Mouse (Mus musculus) limb, embryonic 14.5 days (tissue): ENCODE data around the gene Rab40c. TPM values are rescaled to one million over a fixed set of nuclear protein-coding genes. Genes with fewer than 3 reads are reported as not detected.

ENCODE experiments used
- ATAC-seq: fragments of 200-750 bp; cut with Nextera tagmentation; 2 replicates; pipeline ENCODE4 v1.8.0; 2017; ENCODE audit warnings: low read depth, moderate number of reproducible peaks, moderate TSS enrichment; ENCODE audit not compliant: low FRiP score
- DNase-seq: peaks from one replicate; pipeline ENCODE4 v3.0.0-alpha.2; 2015; ENCODE audit warnings: low spot score
- H3K27ac ChIP-seq: fragments of 300-500 bp; sonication (generic); replicated peaks from 2 replicates; pipeline ENCODE4 v1.5.1; 2014; ENCODE audit warnings: low read depth, mild to moderate bottlenecking, low read length, moderate library complexity, mixed read lengths
- H3K27me3 ChIP-seq: fragments of 300-500 bp; sonication (generic); 2 replicates; pipeline ENCODE4 v1.6.1; 2014; ENCODE audit warnings: low read length, mixed read lengths; ENCODE audit not compliant: control insufficient read depth, insufficient read depth
- H3K36me3 ChIP-seq: fragments of 300-500 bp; sonication (generic); 2 replicates; pipeline ENCODE4 v1.6.1; 2014; ENCODE audit warnings: mild to moderate bottlenecking, low read length, moderate library complexity, mixed read lengths; ENCODE audit not compliant: control insufficient read depth, insufficient read depth
- H3K4me1 ChIP-seq: fragments of 300-500 bp; sonication (generic); 2 replicates; pipeline ENCODE4 v1.6.1; 2014; ENCODE audit warnings: antibody characterized with exemption, low read length, mixed read lengths; ENCODE audit not compliant: control insufficient read depth, insufficient read depth
- H3K4me2 ChIP-seq: fragments of 300-500 bp; sonication (generic); replicated peaks from 2 replicates; pipeline ENCODE4 v1.6.1; 2014; ENCODE audit warnings: low read depth, mild to moderate bottlenecking, low read length, moderate library complexity; ENCODE audit not compliant: severe bottlenecking
- H3K4me3 ChIP-seq: fragments of 300-500 bp; sonication (generic); replicated peaks from 2 replicates; pipeline ENCODE4 v1.5.1; 2014; ENCODE audit warnings: low read length
- H3K9ac ChIP-seq: fragments of 300-500 bp; sonication (generic); 2 replicates; pipeline ENCODE4 v1.6.1; 2014; ENCODE audit warnings: mild to moderate bottlenecking, low read depth, low read length, moderate library complexity; ENCODE audit not compliant: severe bottlenecking
- H3K9me3 ChIP-seq: fragments of 300-500 bp; sonication (generic); 2 replicates; pipeline ENCODE4 v1.6.1; 2016; ENCODE audit warnings: low read length; ENCODE audit not compliant: control insufficient read depth
- POLR2A ChIP-seq: fragments of 200-500 bp; IDR thresholded peaks from 2 replicates; pipeline ENCODE4 v1.8.0; 2012; ENCODE audit warnings: inconsistent platforms, mild to moderate bottlenecking, moderate library complexity, borderline replicate concordance; ENCODE audit not compliant: insufficient read depth, insufficient read length; ENCODE audit errors: extremely low read depth
- WGBS: fragments of 180-500 bp; shearing (Covaris S2); extraction: QIAGEN DNeasy Blood & Tissue Kit; methylation state at CpG from one replicate; pipeline ENCODE4 v1.1.7; 2014; 5-methylcytosine and 5-hydroxymethylcytosine counted together
- polyA plus RNA-seq, 2 experiments: library from polyadenylated mRNA; depleted of rRNA in 1 of 2; stranded (reverse) in 1 of 2; unstranded in 1 of 2; fragments of >200 nt; fragmentation: Nextera tagmentation in 1 of 2; extraction: Ambion mirVana in 1 of 2; gene quantifications; 2 replicates each; pipeline versions ENCODE4 v1.2.1 to v1.2.3; 2012 to 2014

Rab40c gene
- polyA plus RNA-seq, 2 experiments: 20.8 to 53.3 TPM

DNA sequence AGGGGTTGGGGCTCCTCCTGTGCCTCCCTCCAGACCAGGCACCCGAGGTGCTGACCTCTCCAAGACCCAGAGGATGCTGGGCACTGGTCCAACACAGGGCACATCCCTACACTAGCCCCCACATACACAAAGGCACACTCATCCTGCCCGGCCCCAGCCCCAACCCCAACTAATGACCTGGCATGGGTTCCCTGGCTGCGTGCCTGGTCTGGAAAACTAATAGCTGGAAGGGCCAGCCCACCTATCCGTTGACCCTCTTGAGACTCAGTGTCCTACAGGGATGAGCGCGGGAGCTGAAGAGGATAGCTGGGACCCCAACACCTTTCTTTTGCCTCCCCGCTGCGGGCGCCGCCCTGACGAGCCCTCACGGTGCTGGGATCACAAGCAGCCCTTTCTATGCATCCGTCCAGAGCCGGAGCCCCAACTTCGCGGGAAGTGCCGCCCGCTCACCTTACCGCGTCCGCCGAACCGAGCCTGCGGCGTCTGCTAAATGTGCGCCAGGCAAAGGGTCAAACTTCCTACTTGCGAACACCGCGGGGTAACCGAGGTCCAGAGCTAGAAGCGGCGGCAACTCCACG is 31.8 kb upstream of the Rab40c start:
- H3K9me3 ChIP-seq: no peaks in the 10 kb centered on the region
- DNase-seq: no peak
- H3K9ac ChIP-seq: peak overlapping the region; percentile 47
- no peak for TF ChIP-seq POLR2A
- peak overlapping the region; percentile 70 for H3K4me2 ChIP-seq
- H3K4me3 ChIP-seq: peak overlapping the region; percentile 40
- no peak for ATAC-seq
- H3K27me3 ChIP-seq: peaks cover 39% of the 10 kb centered on the region
- H3K4me1 ChIP-seq: peaks cover 9% of the 10 kb centered on the region; the same call in 1 of the 2 replicates
- no peaks in the 10 kb centered on the region for H3K36me3 ChIP-seq
- H3K27ac ChIP-seq: no peak overlapping the region
- WGBS: 0% methylated on average over 32 of the region's 33 CpGs

DNA sequence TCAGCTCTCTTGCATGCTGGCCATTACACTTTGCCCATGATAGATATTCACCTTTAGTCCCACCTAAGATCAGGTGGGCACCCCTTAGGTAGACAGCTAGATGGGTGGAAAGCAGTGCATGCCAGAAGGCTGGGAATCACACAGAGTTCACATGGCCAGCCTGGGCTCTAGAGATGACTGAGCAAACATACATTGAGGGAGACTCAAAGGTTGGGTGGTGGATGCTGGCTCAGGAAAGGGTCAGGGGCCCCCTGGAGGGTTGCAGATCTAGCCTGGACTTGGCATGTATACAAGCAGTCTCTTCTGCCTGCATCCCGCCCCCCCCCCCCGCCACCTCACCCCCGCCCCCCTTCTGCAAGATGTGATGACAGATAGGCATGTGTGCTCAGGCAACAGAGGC is 31.2 kb upstream of the Rab40c start:
- no peak for DNase-seq
- no peak overlapping the region for H3K4me3 ChIP-seq
- no peaks in the 10 kb centered on the region for H3K9me3 ChIP-seq
- ATAC-seq: no peak
- H3K27ac ChIP-seq: no peak overlapping the region
- H3K27me3 ChIP-seq: peaks cover 39% of the 10 kb centered on the region
- 0% methylated on average over 2 of the region's 3 CpGs for WGBS
- H3K9ac ChIP-seq: no peak overlapping the region
- H3K4me1 ChIP-seq: peaks cover 9% of the 10 kb centered on the region; the same call in 1 of the 2 replicates
- H3K4me2 ChIP-seq: no peak overlapping the region; the same call in 1 of the 2 replicates
- no peak for TF ChIP-seq POLR2A
- H3K36me3 ChIP-seq: no peaks in the 10 kb centered on the region

DNA sequence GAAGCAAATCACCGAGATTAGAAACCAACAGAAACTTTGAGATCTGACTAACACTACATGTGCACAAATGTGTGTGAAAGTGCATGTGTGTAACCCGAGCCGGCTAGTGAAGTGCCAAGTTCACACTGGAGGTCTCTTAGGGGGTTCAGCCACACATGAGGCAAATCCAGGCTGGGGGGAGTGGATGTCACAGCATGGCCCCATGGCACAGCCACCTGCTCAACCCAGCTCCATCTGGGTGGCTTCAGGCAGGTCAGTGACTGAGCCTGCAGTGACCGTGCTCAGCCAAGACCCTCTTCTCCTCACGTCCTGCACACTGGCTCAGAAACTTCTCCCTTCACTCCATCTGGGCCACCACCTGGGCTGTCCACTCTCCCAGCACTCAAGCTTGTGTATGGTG is 30.5 kb upstream of the Rab40c start:
- H3K27me3 ChIP-seq: peaks cover 39% of the 10 kb centered on the region
- WGBS: 66% methylated on average over 5 of the region's 5 CpGs
- no peak for ATAC-seq

DNA sequence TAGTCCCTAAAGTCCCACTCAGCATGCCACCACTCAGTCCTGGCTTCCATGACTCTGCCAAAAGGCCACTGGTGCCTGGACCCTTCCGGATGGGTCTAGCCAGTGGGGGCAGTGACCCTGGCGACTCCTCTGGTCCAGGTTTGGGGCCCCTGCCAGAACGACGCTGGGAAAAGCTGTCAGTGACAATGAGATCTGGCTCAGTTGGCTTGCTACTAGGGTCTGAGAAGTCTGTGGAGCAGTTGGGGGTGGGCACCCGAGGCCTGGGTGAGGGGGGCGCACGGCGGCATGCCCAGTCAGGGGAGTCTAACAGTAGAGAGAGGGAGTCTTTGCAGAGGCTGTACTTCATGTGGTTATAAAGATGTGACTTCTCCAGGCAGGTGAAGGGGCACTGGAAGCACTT is 28.5 kb upstream of the Rab40c start:
- Histone ChIP-seq H3K36me3 (no peaks in the 10 kb centered on the region), H3K27me3 (peaks cover 33% of the 10 kb centered on the region), H3K4me1 (peaks cover 9% of the 10 kb centered on the region; the same call in 1 of the 2 replicates), H3K4me3 (no peak overlapping the region), H3K27ac (no peak overlapping the region), H3K9me3 (no peaks in the 10 kb centered on the region), H3K4me2 (no peak overlapping the region), H3K9ac (no peak overlapping the region)
- DNase-seq: no peak
- no peak for ATAC-seq
- TF ChIP-seq POLR2A: no peak
- WGBS: 83% methylated on average over 8 of the region's 8 CpGs

More for the DNA sequence above, 30.5 kb upstream of the Rab40c start:
- Histone ChIP-seq H3K27ac (no peak overlapping the region), H3K4me3 (no peak overlapping the region), H3K4me2 (no peak overlapping the region), H3K4me1 (peaks cover 9% of the 10 kb centered on the region; the same call in 1 of the 2 replicates), H3K9me3 (no peaks in the 10 kb centered on the region), H3K9ac (no peak overlapping the region), H3K36me3 (no peaks in the 10 kb centered on the region)
- DNase-seq: no peak
- TF ChIP-seq POLR2A: no peak

DNA sequence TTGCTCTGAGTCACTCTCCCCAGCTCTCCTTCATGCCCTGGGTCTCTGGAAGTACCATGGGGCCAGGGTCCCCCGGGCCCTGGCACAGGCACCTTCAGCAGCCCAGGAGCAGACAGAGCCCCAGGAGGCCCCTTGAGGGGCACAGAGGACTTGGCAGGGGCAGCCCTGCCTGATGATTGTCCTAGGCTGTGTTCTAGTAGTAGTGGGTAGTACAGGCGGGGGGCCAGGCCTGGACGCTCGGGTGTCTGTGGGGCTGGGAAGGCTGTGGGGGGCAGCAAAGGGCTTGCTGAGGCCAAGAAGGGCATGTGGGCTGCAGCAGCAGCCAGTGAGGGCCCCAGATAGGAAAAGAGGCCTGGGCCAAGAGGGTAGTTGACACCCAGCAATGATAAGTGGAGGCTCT is 28.0 kb upstream of the Rab40c start:
- Histone ChIP-seq H3K4me3 (no peak overlapping the region), H3K9me3 (no peaks in the 10 kb centered on the region), H3K4me2 (no peak overlapping the region), H3K4me1 (peaks cover 9% of the 10 kb centered on the region; the same call in 1 of the 2 replicates), H3K27me3 (peaks cover 28% of the 10 kb centered on the region), H3K9ac (no peak overlapping the region), H3K27ac (no peak overlapping the region), H3K36me3 (no peaks in the 10 kb centered on the region)
- TF ChIP-seq POLR2A: no peak
- ATAC-seq: no peak
- 86% methylated on average over 4 of the region's 4 CpGs for WGBS
- no peak for DNase-seq

DNA sequence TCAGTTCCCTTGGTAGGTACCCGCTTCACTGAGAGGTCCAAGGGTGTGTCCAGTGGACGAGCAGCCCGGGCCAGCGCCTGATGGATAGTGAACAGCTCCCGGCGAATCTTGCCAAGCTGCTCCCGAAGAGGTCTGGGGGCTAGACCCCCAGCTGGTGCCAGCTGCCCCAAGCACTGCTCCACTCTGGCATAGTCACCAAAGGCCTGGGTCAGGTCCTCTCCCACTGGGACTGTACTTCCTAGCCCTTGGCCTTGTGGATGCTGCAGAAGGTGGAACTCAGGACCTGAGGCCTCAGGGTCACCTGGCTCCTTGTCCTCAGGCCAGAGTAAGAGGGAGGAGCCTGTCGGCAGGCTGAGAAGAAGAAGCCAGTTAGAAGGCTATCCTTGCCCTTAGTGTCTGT is 27.4 kb upstream of the Rab40c start:
- Histone ChIP-seq H3K4me2 (no peak overlapping the region), H3K4me1 (peaks cover 10% of the 10 kb centered on the region), H3K27ac (no peak overlapping the region), H3K4me3 (no peak overlapping the region), H3K36me3 (no peaks in the 10 kb centered on the region), H3K9ac (no peak overlapping the region), H3K9me3 (no peaks in the 10 kb centered on the region), H3K27me3 (peaks cover 21% of the 10 kb centered on the region)
- TF ChIP-seq POLR2A: no peak
- WGBS: 76% methylated on average over 8 of the region's 8 CpGs
- ATAC-seq: no peak
- DNase-seq: no peak
